Mouse (Mus musculus) brain, embryonic 14.5 days (tissue): ENCODE measurements around the gene Lap3. TPM values are rescaled to one million over a fixed set of nuclear protein-coding genes. Genes with fewer than 3 reads are reported as not detected.
A peak's percentile ranks its signal among the peaks of the same experiment; 100 is the strongest.

ENCODE experiments used
- DNase-seq: peaks from one replicate; pipeline ENCODE4 v3.0.0-alpha.2; 2011; ENCODE audit warnings: low read depth
- CTCF ChIP-seq: fragments of 200-500 bp; IDR thresholded peaks from 2 replicates; pipeline ENCODE4 v1.5.1; 2012; ENCODE audit warnings: inconsistent platforms, mild to moderate bottlenecking, moderate library complexity, borderline replicate concordance; ENCODE audit not compliant: insufficient read depth, insufficient read length; ENCODE audit errors: extremely low read depth
- POLR2A ChIP-seq: fragments of 200-500 bp; IDR thresholded peaks from 2 replicates; pipeline ENCODE4 v1.6.1; 2012; ENCODE audit warnings: mild to moderate bottlenecking, inconsistent platforms, borderline replicate concordance; ENCODE audit not compliant: poor library complexity, insufficient read depth, insufficient read length, severe bottlenecking; ENCODE audit errors: extremely low read depth
- polyA plus RNA-seq: library from polyadenylated mRNA; depleted of rRNA; stranded (reverse); fragments of >200 nt; gene quantifications from 2 replicates; pipeline ENCODE4 v1.2.3, GENCODE M21; 2012

Lap3 gene
- polyA plus RNA-seq, 1 experiment, result 20.1 TPM

GRCm38 (mm10) chr5:45496930-45497550 is 3.9 kb downstream of the Lap3 start:
- TF ChIP-seq CTCF (no peak), POLR2A (no peak)
- no peak for DNase-seq

GRCm38 (mm10) chr5:45497564-45497963 is 4.4 kb downstream of the Lap3 start:
- no peak for TF ChIP-seq POLR2A
- no peak for TF ChIP-seq CTCF
- DNase-seq, result no peak

DNA sequence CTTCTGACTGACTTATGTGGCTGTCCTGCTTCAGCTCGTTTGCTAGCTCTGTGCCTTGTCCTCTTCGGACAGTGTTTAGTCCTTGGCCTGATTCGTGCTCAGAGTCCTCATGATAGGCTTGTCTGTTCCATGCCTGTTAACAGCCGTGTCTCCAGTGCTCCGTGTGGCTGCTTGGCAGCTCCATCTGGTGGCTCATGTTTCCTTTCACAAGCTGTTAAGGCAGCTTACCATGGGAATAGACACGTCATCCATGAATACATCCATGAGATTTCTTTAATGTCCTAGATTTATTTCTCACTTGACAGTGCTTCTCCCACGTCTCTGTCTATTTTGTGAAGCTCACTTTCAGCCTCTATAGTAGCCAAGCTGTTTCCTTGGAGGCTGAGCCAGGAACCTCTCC is 16.9 kb downstream of the Lap3 start:
- peak; percentile 20 for DNase-seq
- TF ChIP-seq CTCF, result no peak
- no peak for TF ChIP-seq POLR2A

- DNase-seq, result no peak
- TF ChIP-seq POLR2A, result no peak
- no peak for TF ChIP-seq CTCF
These were observed 19.7 kb downstream of the Lap3 start for GRCm38 (mm10) chr5:45512908-45513307.

DNA sequence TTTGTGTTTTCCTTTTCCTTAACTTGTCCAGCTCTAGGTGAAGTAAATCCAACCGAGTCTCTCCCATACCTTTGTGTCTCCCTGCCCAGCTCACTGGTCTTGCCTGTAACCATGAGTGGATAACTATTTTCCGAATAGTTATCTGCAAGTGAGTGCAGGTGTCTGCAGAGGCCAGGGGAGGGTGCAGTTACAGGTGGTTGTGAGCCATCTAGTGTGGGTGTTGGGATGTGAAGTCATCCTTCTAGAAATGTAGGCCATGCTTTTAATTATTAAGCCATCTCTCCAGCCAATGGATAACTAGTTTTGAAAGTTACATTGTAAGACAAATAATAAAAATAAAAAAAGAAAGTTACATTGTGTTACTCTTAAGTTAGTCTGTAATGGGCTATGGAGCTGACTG is 20.3 kb downstream of the Lap3 start:
- TF ChIP-seq CTCF (no peak), POLR2A (no peak)
- DNase-seq, result no peak

GRCm38 (mm10) chr5:45514599-45514998 is 21.4 kb downstream of the Lap3 start:
- TF ChIP-seq CTCF (no peak), POLR2A (no peak)
- no peak for DNase-seq

DNA sequence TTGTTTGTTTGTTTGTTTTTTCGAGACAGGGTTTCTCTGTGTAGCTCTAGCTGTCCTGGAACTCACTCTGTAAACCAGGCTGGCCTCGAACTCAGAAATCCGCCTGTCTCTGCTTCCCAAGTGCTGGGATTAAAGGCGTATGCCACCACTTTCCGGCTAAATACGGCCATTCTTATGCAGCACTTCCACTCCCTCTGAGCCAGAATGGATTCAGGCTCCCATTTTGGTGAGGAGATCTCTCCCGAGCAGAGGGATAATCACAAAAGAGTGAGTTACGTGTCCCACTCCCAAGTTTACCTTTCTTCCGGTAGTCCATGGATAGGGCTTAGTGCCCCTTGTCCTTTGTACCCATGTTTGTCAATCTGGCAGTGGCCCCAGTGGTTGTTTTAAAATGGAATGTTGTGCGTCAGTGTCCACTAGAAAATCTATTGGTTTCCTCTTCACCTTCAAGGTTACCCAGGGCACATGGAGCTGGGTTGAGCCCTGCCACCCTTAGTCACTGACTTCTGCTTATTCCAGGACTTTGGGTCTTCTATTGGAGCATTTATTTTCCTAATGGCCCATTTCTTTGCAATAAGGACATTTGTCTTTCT is 22.1 kb downstream of the Lap3 start:
- TF ChIP-seq CTCF, result no peak
- no peak for TF ChIP-seq POLR2A
- no peak for DNase-seq

- peak; percentile 84 for TF ChIP-seq POLR2A
- no peak for TF ChIP-seq CTCF
These were observed 27.0 kb downstream of the Lap3 start, which contains the start of gene Med28 for GRCm38 (mm10) chr5:45519960-45520808. Gene Med28 (plus strand): TSS chr5:45520229.

GRCm38 (mm10) chr5:45520809-45521110 is 27.6 kb downstream of the Lap3 start:
- DNase-seq, result no peak
- TF ChIP-seq CTCF (no peak), POLR2A (no peak)

More at GRCm38 (mm10) chr5:45519960-45520808, 27.0 kb downstream of the Lap3 start, which contains the start of gene Med28:
- peak; percentile 97 for DNase-seq

DNA sequence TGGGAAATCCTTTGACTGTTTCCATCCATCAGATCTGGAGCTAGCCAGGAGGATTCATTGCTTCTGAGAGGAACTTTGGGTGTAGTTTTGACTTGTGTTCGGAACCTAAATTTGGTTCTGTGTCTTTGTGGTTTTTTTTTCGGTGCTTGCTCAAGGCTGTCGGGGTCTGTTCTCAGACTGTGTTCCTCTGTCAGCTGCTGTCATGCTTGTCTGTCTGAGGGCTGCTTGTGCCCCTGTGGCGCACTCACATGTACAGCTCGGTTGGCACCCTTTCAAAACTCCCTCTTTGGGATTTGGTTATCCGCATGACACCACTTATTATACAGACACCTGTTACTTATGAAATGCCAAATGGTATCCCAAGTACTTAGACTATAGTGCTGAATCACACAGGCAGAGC is 28.4 kb downstream of the Lap3 start:
- peak; percentile 5 for DNase-seq
- no peak for TF ChIP-seq CTCF
- no peak for TF ChIP-seq POLR2A

DNA sequence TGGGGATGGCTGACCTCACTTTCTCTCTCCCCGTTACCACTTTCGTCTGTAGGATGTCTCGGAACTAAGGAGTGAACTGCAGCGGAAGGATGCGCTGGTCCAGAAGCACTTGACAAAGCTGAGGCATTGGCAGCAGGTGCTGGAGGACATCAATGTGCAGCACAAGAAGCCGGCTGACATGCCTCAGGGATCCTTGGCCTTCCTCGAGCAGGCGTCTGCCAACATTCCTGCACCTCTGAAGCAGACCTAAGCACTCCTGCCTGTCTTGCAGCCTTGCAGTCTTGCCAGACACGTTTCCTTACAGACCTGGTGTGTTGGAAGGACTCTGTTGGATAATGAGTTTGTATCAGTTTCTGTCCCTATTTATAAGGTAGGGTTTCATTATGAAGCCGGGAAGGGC is 31.9 kb downstream of the Lap3 start:
- no peak for DNase-seq
- no peak for TF ChIP-seq CTCF
- no peak for TF ChIP-seq POLR2A
